Mouse (Mus musculus) MEL (cell line): ENCODE data around the gene Psmb9. TPM values are rescaled to one million over a fixed set of nuclear protein-coding genes. Genes with fewer than 3 reads are reported as not detected.
A peak's percentile ranks its signal among the peaks of the same experiment; 100 is the strongest.

Source experiments
- DNase-seq: peaks from one replicate; pipeline ENCODE4 v3.0.0; 2011; ENCODE audit warnings: low read depth, low spot score
- H3K27ac ChIP-seq: 2 replicates; pipeline ENCODE4 v1.5.1; 2012; ENCODE audit warnings: low read depth, mild to moderate bottlenecking, control low read depth, low read length, moderate library complexity; ENCODE audit not compliant: control insufficient read depth
- H3K27me3 ChIP-seq, 2 experiments: fragments of 150-350 bp in 1 of 2; sonication (generic) in 1 of 2; 2 replicates each; pipeline ENCODE4 v1.6.1; 2012; ENCODE audit warnings: low read length in 2 of 2, mild to moderate bottlenecking in 2 of 2, improper control_type of control experiment in 1 of 2, moderate library complexity in 1 of 2; ENCODE audit not compliant: insufficient read depth in 2 of 2, control insufficient read depth in 1 of 2
- H3K36me3 ChIP-seq, 2 experiments: 2 replicates each; pipeline ENCODE4 v1.6.1; 2012 to 2014; ENCODE audit warnings: low read length in 2 of 2, improper control_type of control experiment in 1 of 2, inconsistent platforms in 1 of 2, mild to moderate bottlenecking in 1 of 2; ENCODE audit not compliant: insufficient read depth in 2 of 2, control insufficient read depth in 1 of 2
- H3K4me1 ChIP-seq, 2 experiments: fragments of 150-350 bp in 1 of 2; sonication (generic) in 1 of 2; 2 replicates each; pipeline ENCODE4 v1.6.1; 2012; ENCODE audit warnings: low read length in 2 of 2, improper control_type of control experiment in 1 of 2, mild to moderate bottlenecking in 1 of 2; ENCODE audit not compliant: insufficient read depth in 2 of 2, control insufficient read depth in 1 of 2
- H3K4me3 ChIP-seq, 2 experiments: fragments of 150-350 bp in 1 of 2; sonication (generic) in 1 of 2; 2 replicates each; pipeline ENCODE4 v1.5.1; 2012; ENCODE audit warnings: low read depth in 2 of 2, low read length in 2 of 2, mild to moderate bottlenecking in 2 of 2, moderate library complexity in 2 of 2, control low read depth in 1 of 2, improper control_type of control experiment in 1 of 2; ENCODE audit not compliant: control insufficient read depth in 1 of 2, insufficient read depth in 1 of 2
- H3K79me2 ChIP-seq: 2 replicates; pipeline ENCODE4 v1.6.1; 2012; ENCODE audit warnings: mild to moderate bottlenecking, low read length, moderate library complexity; ENCODE audit not compliant: control insufficient read depth, poor library complexity, insufficient read depth
- H3K9ac ChIP-seq: 2 replicates; pipeline ENCODE4 v1.6.1; 2012; ENCODE audit warnings: low read depth, mild to moderate bottlenecking, control low read depth, low read length, moderate library complexity; ENCODE audit not compliant: control insufficient read depth, poor library complexity, severe bottlenecking
- H3K9me3 ChIP-seq: fragments of 150-350 bp; sonication (generic); replicated peaks from 2 replicates; pipeline ENCODE4 v1.6.1; 2012; ENCODE audit warnings: mild to moderate bottlenecking, low read length, improper control_type of control experiment, moderate library complexity; ENCODE audit not compliant: insufficient read depth
- BHLHE40 ChIP-seq: IDR thresholded peaks from 2 replicates; pipeline ENCODE4 v1.6.1; 2012; ENCODE audit warnings: low read depth, mild to moderate bottlenecking, inconsistent platforms, low read length, improper control_type of control experiment, borderline replicate concordance
- CTCF ChIP-seq, 3 experiments: IDR thresholded peaks in 2 of 3; conservative IDR thresholded peaks in 1 of 3; 2 replicates each; pipeline ENCODE4 v1.5.1; 2011 to 2012; ENCODE audit warnings: low read length in 3 of 3, low read depth in 2 of 3, mild to moderate bottlenecking in 2 of 3, improper control_type of control experiment in 1 of 3, inconsistent platforms in 1 of 3, mixed read lengths in 1 of 3, moderate library complexity in 1 of 3; ENCODE audit not compliant: control insufficient read depth in 1 of 3, insufficient read depth in 1 of 3, poor library complexity in 1 of 3, severe bottlenecking in 1 of 3
- ELF1 ChIP-seq: IDR thresholded peaks from 2 replicates; pipeline ENCODE4 v1.6.1; 2014; ENCODE audit warnings: low read depth, mild to moderate bottlenecking, inconsistent platforms, low read length, improper control_type of control experiment, moderate library complexity
- EP300 ChIP-seq, 2 experiments: IDR thresholded peaks; 2 replicates each; pipeline ENCODE4 v1.6.1; 2011; ENCODE audit warnings: improper control_type of control experiment in 2 of 2, low read length in 2 of 2, low read depth in 1 of 2, mild to moderate bottlenecking in 1 of 2
- ETS1 ChIP-seq: IDR thresholded peaks from 2 replicates; pipeline ENCODE4 v1.6.1; 2012; ENCODE audit warnings: low read depth, mild to moderate bottlenecking, inconsistent platforms, low read length, improper control_type of control experiment, moderate library complexity
- GATA1 ChIP-seq: IDR thresholded peaks from 2 replicates; pipeline ENCODE4 v1.6.1; 2011; ENCODE audit warnings: low read depth, low read length, improper control_type of control experiment
- HCFC1 ChIP-seq: IDR thresholded peaks from 2 replicates; pipeline ENCODE4 v1.6.1; 2012; ENCODE audit warnings: low read depth, mild to moderate bottlenecking, inconsistent platforms, low read length, improper control_type of control experiment, moderate library complexity
- JUND ChIP-seq: IDR thresholded peaks from 2 replicates; pipeline ENCODE4 v1.6.1; 2011; ENCODE audit warnings: low read depth, mild to moderate bottlenecking, improper control_type of control experiment, low read length
- MAZ ChIP-seq: IDR thresholded peaks from 2 replicates; pipeline ENCODE4 v1.6.1; 2012; ENCODE audit warnings: low read depth, mild to moderate bottlenecking, inconsistent platforms, low read length, improper control_type of control experiment
- MYB ChIP-seq: IDR thresholded peaks from 2 replicates; pipeline ENCODE4 v1.6.1; 2011; ENCODE audit warnings: mild to moderate bottlenecking, low read depth, low read length, improper control_type of control experiment
- NELFE ChIP-seq: IDR thresholded peaks from 2 replicates; pipeline ENCODE4 v1.6.1; 2011; ENCODE audit warnings: low read depth, low read length, improper control_type of control experiment
- NRF1 ChIP-seq: IDR thresholded peaks from 2 replicates; pipeline ENCODE4 v1.6.1; 2014; ENCODE audit warnings: low read depth, mild to moderate bottlenecking, inconsistent platforms, low read length, improper control_type of control experiment, moderate library complexity; ENCODE audit not compliant: poor library complexity, insufficient read depth, severe bottlenecking
- POLR2A ChIP-seq, 2 experiments: IDR thresholded peaks; 2 replicates each; pipeline ENCODE4 v1.6.1; 2011 to 2012; ENCODE audit warnings: low read length in 2 of 2, mild to moderate bottlenecking in 2 of 2, control low read depth in 1 of 2, improper control_type of control experiment in 1 of 2, low read depth in 1 of 2, moderate library complexity in 1 of 2; ENCODE audit not compliant: control insufficient read depth in 1 of 2, insufficient read depth in 1 of 2, poor library complexity in 1 of 2
- POLR2AphosphoS2 ChIP-seq: IDR thresholded peaks from 2 replicates; pipeline ENCODE4 v1.6.1; 2011; ENCODE audit warnings: low read length, improper control_type of control experiment
- POLR2AphosphoS5 ChIP-seq: IDR thresholded peaks from 2 replicates; pipeline ENCODE4 v1.6.1; 2012; ENCODE audit warnings: low read depth, borderline replicate concordance, mild to moderate bottlenecking, inconsistent platforms, low read length, moderate library complexity, mixed read lengths
- RCOR1 ChIP-seq: IDR thresholded peaks from 2 replicates; pipeline ENCODE4 v1.6.1; 2012; ENCODE audit warnings: low read depth, mild to moderate bottlenecking, inconsistent platforms, low read length, improper control_type of control experiment
- SIN3A ChIP-seq: IDR thresholded peaks from 2 replicates; pipeline ENCODE4 v1.6.1; 2012; ENCODE audit warnings: low read length, improper control_type of control experiment, inconsistent platforms
- SMC3 ChIP-seq: IDR thresholded peaks from 2 replicates; pipeline ENCODE4 v1.6.1; 2011; ENCODE audit warnings: low read depth, low read length, improper control_type of control experiment
- TAL1 ChIP-seq: IDR thresholded peaks from 2 replicates; pipeline ENCODE4 v1.6.1; 2012; ENCODE audit warnings: mild to moderate bottlenecking, inconsistent platforms, low read length, moderate library complexity, mixed read lengths
- TCF12 ChIP-seq: IDR thresholded peaks from 2 replicates; pipeline ENCODE4 v1.6.1; 2014; ENCODE audit warnings: low read depth, mild to moderate bottlenecking, inconsistent platforms, low read length, improper control_type of control experiment, moderate library complexity
- USF1 ChIP-seq: IDR thresholded peaks from 2 replicates; pipeline ENCODE4 v1.6.1; 2014; ENCODE audit warnings: low read depth, mild to moderate bottlenecking, inconsistent platforms, low read length, improper control_type of control experiment, moderate library complexity
- polyA plus RNA-seq, 2 experiments: library from polyadenylated mRNA; stranded (reverse) in 1 of 2; unstranded in 1 of 2; fragments of >175 nt in 1 of 2; fragments of >200 nt in 1 of 2; gene quantifications; 2 replicates each; pipeline versions ENCODE4 v1.2.1 to v1.2.4; 2012; ENCODE audit warnings: low replicate concordance in 2 of 2, low read depth in 1 of 2; ENCODE audit not compliant: insufficient read length in 2 of 2, insufficient read depth in 1 of 2, missing spikeins in 1 of 2
- total RNA-seq: library from RNA; depleted of rRNA; stranded (reverse); fragments of 300-350 nt; gene quantifications from 2 replicates; pipeline ENCODE4 v1.2.3, GENCODE M21; 2012

Psmb9 gene
- total and polyA plus RNA-seq, 3 experiments, result 14.7 to 24.9 TPM; not detected in 1

DNA sequence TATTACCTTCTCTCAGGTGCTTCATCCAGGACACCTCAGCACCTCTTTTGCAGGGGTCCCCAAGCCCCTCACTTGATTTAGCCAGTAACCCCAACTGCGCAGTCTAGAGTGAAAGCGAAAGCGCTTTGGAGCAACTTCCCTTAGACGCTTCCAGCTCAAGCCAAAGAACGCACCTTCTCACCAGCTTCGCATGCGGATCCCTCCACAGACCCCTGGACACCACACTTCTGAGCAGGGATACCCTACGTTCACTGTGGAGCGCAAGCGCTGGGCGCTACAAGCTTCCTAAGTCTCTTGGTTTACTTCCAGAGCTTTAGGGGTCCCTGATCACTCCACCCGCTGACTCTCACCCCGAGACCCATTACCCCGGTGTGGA is 691 bp downstream of the Psmb9 start:
- TF ChIP-seq TAL1 (no peak), HCFC1 (no peak), SIN3A (no peak), POLR2AphosphoS2 (no peak), MYB (no peak), RCOR1 (no peak), POLR2A (IDR thresholded peaks at IDR 0.05; ENCODE audit: control insufficient read depth in 1 of 2, insufficient read depth in 1 of 2, low read depth in 1 of 2, low read length in 2 of 2, poor library complexity in 1 of 2) (peak in 1 of 2 experiments; percentile 55; a peak in 1 of 4 replicates), MAZ (no peak), USF1 (no peak)
- H3K36me3 ChIP-seq, result peaks cover 0 to 8% of the 10 kb centered on the region in 2 experiments; a peak in 3 of 4 replicates
- H3K4me3 ChIP-seq, result peak overlapping the region; percentile 63 to 83
- 0 out of 2 replicates have a peak overlapping the region, but pooled peaks have one; percentile 4 for H3K27ac ChIP-seq
- H3K9me3 ChIP-seq, result no peaks in the 10 kb centered on the region
- H3K4me1 ChIP-seq, result peaks cover 16 to 30% of the 10 kb centered on the region in 2 experiments
- peak overlapping the region; percentile 65 for H3K9ac ChIP-seq
- peaks cover 10% of the 10 kb centered on the region for H3K79me2 ChIP-seq
- H3K27me3 ChIP-seq, result no peaks in the 10 kb centered on the region
- no peak for DNase-seq

GRCm38 (mm10) chr17:34185526-34185925 is 2.0 kb downstream of the Psmb9 start:
- no peak overlapping the region for H3K27ac ChIP-seq
- peaks cover 16 to 30% of the 10 kb centered on the region in 2 experiments for H3K4me1 ChIP-seq
- peaks cover 10% of the 10 kb centered on the region for H3K79me2 ChIP-seq
- H3K27me3 ChIP-seq, result no peaks in the 10 kb centered on the region
- DNase-seq, result no peak
- TF ChIP-seq NELFE, result no peak
- no peak for TF ChIP-seq CTCF (IDR thresholded peaks at IDR 0.05 in 2 of 3, conservative IDR thresholded peaks at IDR 0.05 in 1 of 3; ENCODE audit: control insufficient read depth in 1 of 3, insufficient read depth in 1 of 3, low read depth in 2 of 3, low read length in 3 of 3, poor library complexity in 1 of 3, severe bottlenecking in 1 of 3)
- TF ChIP-seq BHLHE40, result no peak
- TF ChIP-seq NRF1, result no peak
- TF ChIP-seq POLR2AphosphoS2, result no peak
- no peak overlapping the region for H3K9ac ChIP-seq
- no peaks in the 10 kb centered on the region for H3K9me3 ChIP-seq
- H3K36me3 ChIP-seq, result peaks cover 0 to 8% of the 10 kb centered on the region in 2 experiments; a peak in 3 of 4 replicates
- no peak overlapping the region for H3K4me3 ChIP-seq

DNA sequence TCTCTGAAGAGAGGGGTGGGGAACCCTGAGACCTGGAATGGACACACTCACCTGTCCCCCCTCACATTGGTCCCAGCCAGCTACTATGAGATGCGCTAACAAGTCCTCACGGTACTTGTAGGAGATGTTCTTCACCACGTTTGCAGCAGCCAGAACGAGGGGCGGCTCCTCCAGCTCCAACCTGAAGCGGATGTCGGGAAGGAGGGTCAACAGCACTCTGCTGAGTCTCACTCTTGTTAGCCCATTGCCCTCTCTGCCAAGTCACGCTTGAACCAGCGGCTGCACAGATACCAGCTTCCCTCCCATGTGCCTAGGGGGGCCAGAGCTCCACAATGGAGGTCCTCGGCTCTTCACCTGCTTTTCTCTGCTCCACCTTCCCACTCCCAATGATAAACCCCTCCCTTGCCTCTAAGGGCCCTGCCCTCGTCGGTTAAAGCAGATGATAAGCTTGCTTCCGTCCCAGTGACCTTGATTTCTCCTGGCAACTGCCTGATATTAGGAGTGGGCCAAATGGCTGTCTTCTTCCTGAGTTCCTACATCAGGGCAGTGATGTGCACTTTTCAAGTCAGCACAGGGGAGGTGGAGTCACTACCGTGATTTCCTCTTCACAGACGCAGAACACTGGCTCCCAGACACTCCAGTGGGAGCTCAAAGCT is 3.9 kb downstream of the Psmb9 start:
- Histone ChIP-seq H3K9ac (no peak overlapping the region), H3K27ac (no peak overlapping the region), H3K4me3 (no peak overlapping the region), H3K27me3 (no peaks in the 10 kb centered on the region), H3K9me3 (no peaks in the 10 kb centered on the region), H3K36me3 (peaks cover 0 to 8% of the 10 kb centered on the region in 2 experiments; a peak in 2 of 4 replicates), H3K79me2 (peaks cover 10% of the 10 kb centered on the region), H3K4me1 (peaks cover 14 to 27% of the 10 kb centered on the region in 2 experiments)
- DNase-seq, result peak; percentile 53
- peak; percentile 72 for TF ChIP-seq MYB
- TF ChIP-seq TCF12, result peak; percentile 54
- TF ChIP-seq SIN3A, result peak; percentile 68
- TF ChIP-seq EP300 (IDR thresholded peaks at IDR 0.05; ENCODE audit: low read depth in 1 of 2, low read length in 2 of 2), result peak; percentile 42 to 86
- no peak for TF ChIP-seq NRF1
- 0 out of 2 replicates have a peak, but pooled peaks have one; percentile 18 for TF ChIP-seq NELFE
- TF ChIP-seq ETS1, result peak; percentile 59; the same call in 1 of the 2 replicates
- TF ChIP-seq SMC3, result no peak
- TF ChIP-seq POLR2AphosphoS5, result no peak
- 0 out of 2 replicates have a peak, but pooled peaks have one; percentile 9 for TF ChIP-seq TAL1
- 0 out of 2 replicates have a peak, but pooled peaks have one; percentile 53 for TF ChIP-seq MAZ
- TF ChIP-seq ELF1, result 0 out of 2 replicates have a peak, but pooled peaks have one; percentile 31
- TF ChIP-seq JUND, result no peak
- TF ChIP-seq RCOR1, result peak; percentile 83
- TF ChIP-seq GATA1, result peak; percentile 44; the same call in 1 of the 2 replicates
